Mouse (Mus musculus): Measurements from ENCODE around the gene Nacc2.

Nacc2 gene

GRCm38 (mm10) chr2:26048816-26049215 lies 74.2 kb downstream of the Nacc2 start:
- no peak for DNase-seq

- no peak for DNase-seq
These were observed 78.8 kb downstream of the Nacc2 start for GRCm38 (mm10) chr2:26044216-26044615.

GRCm38 (mm10) chr2:26042603-26043002 lies 80.4 kb downstream of the Nacc2 start:
- no peak for DNase-seq

GRCm38 (mm10) chr2:26041163-26041810 lies 81.7 kb downstream of the Nacc2 start:
- DNase-seq: peak; percentile 51

- no peak for DNase-seq
These were observed 83.1 kb downstream of the Nacc2 start for GRCm38 (mm10) chr2:26039951-26040350.

GRCm38 (mm10) chr2:26037386-26037785 lies 85.6 kb downstream of the Nacc2 start:
- no peak for DNase-seq

- DNase-seq: no peak
These were observed 88.5 kb downstream of the Nacc2 start for GRCm38 (mm10) chr2:26034344-26035050.

GRCm38 (mm10) chr2:26030288-26030687 lies 92.7 kb downstream of the Nacc2 start:
- DNase-seq: no peak

- DNase-seq: peak; percentile 24
These were observed 98.6 kb downstream of the Nacc2 start for GRCm38 (mm10) chr2:26024138-26025075.

GRCm38 (mm10) chr2:26022626-26023025 lies 100.4 kb downstream of the Nacc2 start:
- no peak for DNase-seq

GRCm38 (mm10) chr2:26022258-26022565 lies 100.8 kb downstream of the Nacc2 start:
- DNase-seq: no peak

GRCm38 (mm10) chr2:26021561-26022257 lies 101.3 kb downstream of the Nacc2 start, which contains the start of gene Ubac1:
Gene Ubac1 (minus strand): TSS chr2:26021747.
- DNase-seq: peak; percentile 95

GRCm38 (mm10) chr2:26020714-26021560 lies 102.1 kb downstream of the Nacc2 start:
- no peak for DNase-seq

- DNase-seq: no peak
These were observed 103.1 kb downstream of the Nacc2 start for GRCm38 (mm10) chr2:26019923-26020322.

- DNase-seq: no peak
These were observed 105.7 kb downstream of the Nacc2 start for GRCm38 (mm10) chr2:26017326-26017725.

GRCm38 (mm10) chr2:26013674-26014073 lies 109.3 kb downstream of the Nacc2 start:
- no peak for DNase-seq

GRCm38 (mm10) chr2:26011420-26011819 lies 111.6 kb downstream of the Nacc2 start:
- no peak for DNase-seq

Measured in kidney, adult 11 months (tissue).